Mouse (Mus musculus) T-cell, adult 2 months (primary cell): ENCODE measurements around the gene Cyp2j7.
"Not testable (repeated sequence)": the region's sequence is repeated elsewhere in the genome, so short reads cannot be mapped to it uniquely, and the experiment has no call there.

Experiments used
- DNase-seq: peaks from one replicate; pipeline ENCODE4 v3.0.0; 2022; ENCODE audit warnings: low spot score

Gene Cyp2j7

GRCm38 (mm10) chr4:96236559-96236958 lies at the start of gene Cyp2j7:
Cyp2j7 (minus strand) TSS chr4:96236659.
- no peak for DNase-seq

GRCm38 (mm10) chr4:96276896-96277295 lies 40.4 kb upstream of the Cyp2j7 start:
- DNase-seq, result not testable (repeated sequence)

GRCm38 (mm10) chr4:96273907-96274306 lies 37.4 kb upstream of the Cyp2j7 start:
- DNase-seq, result no peak

- DNase-seq, result no peak
Observed at GRCm38 (mm10) chr4:96196701-96197100, 39.8 kb downstream of the Cyp2j7 start.

- DNase-seq, result not testable (repeated sequence)
Observed at GRCm38 (mm10) chr4:96189321-96189720, 47.1 kb downstream of the Cyp2j7 start.

GRCm38 (mm10) chr4:96188671-96189070 lies 47.8 kb downstream of the Cyp2j7 start:
- not testable (repeated sequence) for DNase-seq

- DNase-seq, result not testable (repeated sequence)
Observed at GRCm38 (mm10) chr4:96188146-96188545, 48.3 kb downstream of the Cyp2j7 start.

GRCm38 (mm10) chr4:96184716-96185115 lies 51.7 kb downstream of the Cyp2j7 start:
- not testable (repeated sequence) for DNase-seq

- no peak for DNase-seq
Observed at GRCm38 (mm10) chr4:96162839-96163238, 73.6 kb downstream of the Cyp2j7 start.

GRCm38 (mm10) chr4:96161575-96161974 lies 74.9 kb downstream of the Cyp2j7 start:
- DNase-seq, result no peak
